Mouse (Mus musculus) layer of hippocampus, adult 8-10 months (tissue): ENCODE results near the gene Olfr1406. TPM values are rescaled to one million over a fixed set of nuclear protein-coding genes. Genes with fewer than 3 reads are reported as not detected.
"Not testable (repeated sequence)": the region's sequence is repeated elsewhere in the genome, so short reads cannot be mapped to it uniquely, and the experiment has no call there.

ENCODE experiments used
- DNase-seq, 2 experiments: peaks; one replicate each; pipeline ENCODE4 v3.0.0; 2022; ENCODE audit warnings: low spot score in 2 of 2
- total RNA-seq, 4 experiments: library from RNA; stranded (reverse); gene quantifications; 2 replicates each; pipeline ENCODE4 v1.2.4; 2022

Gene Olfr1406
- not detected for total RNA-seq

DNA sequence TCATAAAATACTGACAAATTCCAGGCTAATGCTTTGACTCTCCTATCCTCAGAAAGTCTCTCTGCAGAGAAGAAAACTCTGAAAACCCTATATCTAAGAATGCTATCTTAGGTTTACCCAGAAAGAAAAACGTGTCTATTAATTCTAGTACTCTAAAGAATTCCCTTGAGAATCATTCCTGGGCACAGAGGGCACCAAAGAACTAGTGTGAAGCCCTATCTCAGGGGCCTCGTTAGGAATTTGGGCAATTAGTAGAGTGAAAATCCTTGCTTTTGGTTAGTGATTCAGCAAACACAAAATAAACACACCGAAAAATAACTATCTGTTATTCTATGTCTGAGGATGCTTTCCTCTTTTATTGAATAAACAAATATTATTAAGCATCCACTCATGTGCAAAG lies at the start of gene Olfr1406:
Gene Olfr1406, minus strand, starts transcription at position 101 of the 400 bp plus-strand sequence.
- no peak for DNase-seq

DNA sequence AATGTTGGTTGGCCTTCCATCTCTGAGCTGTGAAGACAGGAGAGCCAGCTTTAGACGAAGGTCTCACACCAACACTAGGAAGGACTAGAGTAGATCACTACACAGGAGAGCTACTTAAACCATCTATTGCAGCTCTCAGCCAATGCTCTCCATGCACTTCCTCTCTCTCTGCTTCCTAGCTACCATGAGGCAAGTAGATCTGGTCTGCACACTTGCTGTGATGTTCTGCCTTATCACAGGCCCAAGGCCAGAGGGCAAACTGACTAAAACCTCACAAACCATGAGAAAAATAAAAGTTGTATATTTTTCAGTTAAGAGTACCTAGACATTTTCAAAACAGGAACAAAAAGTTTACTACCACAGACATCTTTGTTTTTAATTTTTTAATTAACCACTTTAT lies 46.6 kb upstream of the Olfr1406 start:
- not testable (repeated sequence) for DNase-seq

DNA sequence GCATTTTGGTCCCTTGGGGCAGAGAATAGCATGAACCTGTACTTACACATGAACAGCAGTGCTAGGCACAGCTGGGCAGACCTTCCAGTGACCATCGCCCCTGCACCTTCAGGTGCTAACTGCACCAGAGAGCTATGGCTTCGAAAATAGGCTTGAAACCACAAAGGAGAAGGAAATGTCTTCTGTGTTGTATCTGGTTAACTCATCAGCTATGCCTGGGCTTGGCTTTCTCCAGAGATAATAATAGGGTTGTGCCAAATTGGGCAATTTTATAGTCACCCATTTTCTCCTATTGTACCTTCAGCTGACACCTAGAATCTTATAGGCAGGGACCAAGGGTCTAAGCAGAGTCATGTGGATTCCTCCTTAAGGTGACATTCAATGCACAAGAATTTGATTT lies 36.6 kb upstream of the Olfr1406 start, which contains the start of gene Fcer1a:
Gene Fcer1a, minus strand, starts transcription at position 134 of the 400 bp plus-strand sequence.
- DNase-seq: no peak

DNA sequence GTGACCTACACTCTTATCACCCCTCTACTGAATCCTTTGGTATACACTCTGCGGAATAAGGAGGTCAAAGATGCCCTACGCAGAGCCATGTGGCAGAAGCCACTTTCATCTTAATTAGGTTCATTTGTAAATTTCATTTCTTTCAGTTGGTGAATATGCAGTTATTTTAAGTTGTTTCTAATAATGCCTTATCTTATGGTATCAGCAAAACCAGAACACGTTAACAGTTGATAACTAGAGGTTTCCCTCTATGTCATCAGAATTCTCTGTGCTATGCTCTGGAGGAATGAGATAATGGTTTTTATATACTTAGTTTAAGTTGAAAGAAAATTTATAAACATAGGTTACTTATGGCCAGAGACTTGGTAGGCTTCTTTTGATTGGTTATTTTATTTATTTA lies 26.0 kb upstream of the Olfr1406 start:
- no peak for DNase-seq

DNA sequence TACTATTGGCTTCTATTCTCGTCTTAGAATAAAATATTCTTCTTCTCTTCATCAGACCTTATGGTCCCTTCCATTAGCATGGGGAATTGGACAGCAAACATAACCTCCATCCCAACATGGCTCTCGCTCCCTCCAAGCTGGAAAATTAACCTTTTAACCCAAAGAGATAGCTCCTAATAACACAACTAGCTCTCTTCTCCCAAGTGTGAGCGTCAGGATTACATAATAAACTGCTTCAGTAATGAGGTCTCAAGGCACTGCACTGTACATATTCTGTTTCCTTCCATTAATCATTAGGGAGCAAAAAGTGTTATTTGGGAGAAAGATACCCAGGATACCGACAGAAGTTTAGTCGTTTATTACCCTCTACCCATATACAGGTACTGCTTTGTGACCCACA lies 21.7 kb upstream of the Olfr1406 start, which contains the start of gene Olfr1404:
Gene Olfr1404, plus strand, starts transcription at position 301 of the 400 bp plus-strand sequence.
- no peak for DNase-seq

DNA sequence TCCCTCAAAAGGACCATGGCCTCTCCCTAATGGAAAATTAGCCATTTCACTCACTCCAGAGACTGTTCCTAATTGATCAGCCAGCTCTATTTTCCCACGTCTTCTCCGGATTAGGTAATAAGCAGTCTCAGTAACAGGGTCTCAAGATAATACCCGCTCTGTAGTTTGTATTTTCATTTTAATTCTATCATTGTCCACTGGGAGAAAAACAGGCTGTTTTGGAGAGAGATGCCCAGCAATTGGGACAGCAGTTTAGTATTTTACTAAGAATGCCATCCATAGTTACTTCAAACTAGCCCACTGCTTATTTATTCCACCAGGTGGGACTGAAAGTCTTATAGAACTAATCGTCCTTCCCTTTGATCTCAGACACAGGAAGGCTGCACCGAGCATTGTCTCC lies 7.1 kb upstream of the Olfr1406 start, which contains the start of gene Olfr218:
Gene Olfr218, plus strand, starts transcription at position 301 of the 400 bp plus-strand sequence.
- DNase-seq: no peak

DNA sequence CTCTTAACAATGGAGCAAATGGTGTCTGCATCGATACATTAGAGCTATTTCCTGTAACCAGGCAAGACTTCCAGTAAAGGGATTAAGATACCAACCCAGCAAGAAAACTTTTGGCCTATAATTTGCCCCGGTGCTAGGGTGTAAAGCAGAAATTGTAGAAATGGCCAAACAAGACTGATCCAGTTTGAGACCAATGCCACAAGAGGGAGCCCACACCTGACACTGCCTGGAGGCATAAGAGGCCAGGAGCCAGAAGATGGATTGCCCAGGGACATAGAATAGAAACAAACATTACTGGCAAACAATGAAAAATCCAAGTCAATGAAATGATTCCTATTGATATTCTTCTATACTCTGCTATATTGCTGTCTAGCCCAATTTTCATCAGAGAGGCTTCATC lies 5.9 kb upstream of the Olfr1406 start:
- DNase-seq: no peak

DNA sequence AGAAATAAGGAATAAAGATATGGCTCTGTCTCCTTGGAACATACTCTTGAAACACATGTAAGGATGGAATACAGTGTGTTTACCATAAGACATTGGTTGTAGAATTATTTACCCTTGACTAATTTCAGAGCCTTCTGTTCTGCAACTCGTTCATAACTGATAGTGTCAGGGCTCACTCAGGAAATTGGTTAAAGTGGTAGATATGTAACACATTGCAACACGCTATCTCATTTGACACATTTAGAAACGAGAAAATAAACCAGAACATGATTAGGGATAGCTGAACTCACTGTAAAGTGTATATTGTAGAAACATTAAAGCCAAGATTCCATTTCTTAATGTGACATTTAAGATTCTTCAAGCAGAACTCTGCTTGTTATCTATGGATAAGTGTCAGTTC lies 1.6 kb upstream of the Olfr1406 start:
- DNase-seq: no peak

DNA sequence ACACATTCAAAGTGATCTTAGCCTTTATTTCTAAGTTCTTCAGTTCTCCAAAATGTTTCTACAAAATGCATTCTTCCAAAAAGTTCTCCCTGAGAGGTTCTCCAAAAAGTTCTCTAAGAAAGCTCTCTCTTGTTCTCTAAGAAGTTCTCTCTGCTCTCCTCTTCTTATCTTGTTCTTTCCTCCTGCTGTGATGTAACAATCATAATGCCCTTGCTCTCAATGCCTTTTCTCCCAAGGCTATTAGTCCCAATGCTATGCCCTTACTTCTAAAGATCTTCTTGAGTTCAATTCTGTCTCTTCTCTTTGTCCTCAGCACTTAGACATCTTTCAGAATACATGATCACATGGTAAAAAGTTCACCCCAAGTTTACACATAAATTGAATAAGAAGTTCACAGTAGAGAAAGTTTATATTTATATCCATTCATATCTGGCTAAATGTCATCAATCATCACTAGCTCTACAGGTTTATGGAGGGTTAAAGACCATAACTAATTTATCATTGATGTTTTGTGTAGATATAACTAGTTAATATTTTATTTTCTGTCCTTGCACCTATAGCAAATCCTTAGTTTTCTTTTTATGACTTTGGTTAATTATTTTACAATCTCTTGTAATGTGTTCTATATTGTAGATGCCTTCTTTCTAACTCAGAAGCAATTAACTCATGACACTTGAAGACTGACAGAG lies 16.1 kb downstream of the Olfr1406 start:
- DNase-seq: no peak

DNA sequence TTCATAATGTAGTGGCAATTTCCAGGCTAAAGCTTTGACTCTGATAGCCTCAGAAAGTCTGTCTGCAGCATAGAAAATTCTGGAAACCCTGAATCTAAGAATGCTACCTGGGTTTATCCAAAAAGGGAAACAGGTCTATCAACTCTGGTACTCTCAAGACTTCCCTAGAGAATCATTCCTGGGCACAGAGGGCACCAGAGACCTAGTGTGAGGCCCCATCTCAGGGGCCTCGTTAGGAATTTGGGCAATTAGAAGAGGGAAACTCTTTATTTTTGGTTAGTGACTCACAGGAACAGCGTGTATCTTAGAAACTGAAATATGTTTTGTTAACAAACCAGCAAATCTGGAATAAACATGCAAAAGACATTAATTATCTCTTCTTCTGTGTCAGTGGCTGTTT lies 53.2 kb downstream of the Olfr1406 start, which contains the start of gene Olfr1408:
Gene Olfr1408, minus strand, starts transcription at position 101 of the 400 bp plus-strand sequence.
- DNase-seq: no peak

Other genes starting within 250 kb of the Olfr1406 start
- gene Olfr16, start 240.2 kb downstream of the Olfr1406 start, total RNA-seq: not detected
- gene Olfr1408, start 53.3 kb downstream of the Olfr1406 start, total RNA-seq: not detected
- gene Olfr218, start 7.2 kb upstream of the Olfr1406 start, total RNA-seq: not detected
- gene Olfr1404, start 21.8 kb upstream of the Olfr1406 start, total RNA-seq: not detected
- gene Fcer1a, start 36.6 kb upstream of the Olfr1406 start, total RNA-seq: not detected
- not detected for gene Olfr418, start 75.4 kb upstream of the Olfr1406 start, total RNA-seq
- gene Mptx2, start 87.1 kb upstream of the Olfr1406 start, total RNA-seq: not detected
- gene Ackr1, start 143.1 kb upstream of the Olfr1406 start, total RNA-seq: 10 to 100 TPM; 45.2 to 66.9 (median 51.0) TPM
- gene Aim2, start 160.2 kb upstream of the Olfr1406 start, total RNA-seq: 10 to 100 TPM in 1 of 4 experiments, 1 to 10 TPM in 3; 1.8 to 12.4 (median 5.1) TPM
- gene Cadm3, start 177.1 kb upstream of the Olfr1406 start, total RNA-seq: 100 to 1,000 TPM; 350 to 406 (median 381) TPM